Mouse (Mus musculus) retina, adult 2 months (tissue): ENCODE measurements around the gene Six3.

Source experiments
- DNase-seq: peaks from one replicate; pipeline ENCODE4 v3.0.0-alpha.2; 2012; ENCODE audit warnings: low read depth, low spot score

Gene Six3

GRCm38 (mm10) chr17:85612526-85613265 lies 712 bp upstream of the Six3 start:
- no peak for DNase-seq

GRCm38 (mm10) chr17:85614011-85614721 lies 758 bp downstream of the Six3 start:
- no peak for DNase-seq

- DNase-seq: no peak
These were observed 1.4 kb downstream of the Six3 start for GRCm38 (mm10) chr17:85614722-85615331.

- DNase-seq: no peak
These were observed 2.2 kb downstream of the Six3 start for GRCm38 (mm10) chr17:85615586-85615985.

GRCm38 (mm10) chr17:85616526-85617500 lies 3.4 kb downstream of the Six3 start:
- no peak for DNase-seq

GRCm38 (mm10) chr17:85617566-85618358 lies 4.4 kb downstream of the Six3 start:
- no peak for DNase-seq

GRCm38 (mm10) chr17:85618359-85619112 lies 5.1 kb downstream of the Six3 start:
- no peak for DNase-seq

GRCm38 (mm10) chr17:85619113-85620085 lies 6.0 kb downstream of the Six3 start:
- no peak for DNase-seq

- no peak for DNase-seq
These were observed 6.7 kb downstream of the Six3 start for GRCm38 (mm10) chr17:85620086-85620481.

- peak; percentile 53 for DNase-seq
These were observed 7.5 kb downstream of the Six3 start for GRCm38 (mm10) chr17:85620680-85621504.

GRCm38 (mm10) chr17:85621505-85622310 lies 8.3 kb downstream of the Six3 start:
- DNase-seq: no peak

- no peak for DNase-seq
These were observed 9.2 kb downstream of the Six3 start for GRCm38 (mm10) chr17:85622493-85623157.

GRCm38 (mm10) chr17:85623161-85624050 lies 10.0 kb downstream of the Six3 start:
- DNase-seq: no peak

GRCm38 (mm10) chr17:85624051-85624420 lies 10.6 kb downstream of the Six3 start:
- DNase-seq: no peak
